Mouse (Mus musculus): ENCODE measurements at regions not wholly inside any gene's neighbourhood (a gene's known extent, or its start where the extent isn't known, plus 50 kb on each side); places are given as distances from the start of the nearest gene placed in this dataset.

DNA sequence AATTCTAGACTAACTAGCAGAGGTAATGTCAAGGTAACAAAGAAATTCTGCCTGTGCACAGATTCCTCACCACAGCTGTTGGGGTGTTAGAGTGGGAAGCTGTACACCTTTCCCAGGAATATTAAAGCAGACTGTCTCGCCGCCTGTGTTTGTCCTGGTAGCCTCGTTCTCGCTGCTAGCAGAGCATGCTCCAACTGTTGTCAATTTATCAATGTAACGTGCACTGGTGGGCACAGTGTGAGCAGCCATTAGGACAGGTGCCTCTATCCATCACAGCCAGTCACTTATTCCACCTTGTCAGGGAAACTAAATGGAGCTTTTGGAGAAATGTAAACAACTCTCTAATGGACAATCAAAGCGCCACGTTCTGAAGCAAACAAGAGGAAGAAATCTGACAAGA, 339.4 kb downstream of the Lmo4 start:
- no peak overlapping the region for H3K4me3 ChIP-seq (ENCODE audit: low read depth, low read length)
- no peak overlapping the region for H3K4me2 ChIP-seq (replicated peaks; ENCODE audit: low read depth, low read length)
- DNase-seq (ENCODE audit: low spot score) (no peak), ATAC-seq (no peak)
- H3K9ac ChIP-seq (replicated peaks; ENCODE audit: low read depth) = no peak overlapping the region
- TF ChIP-seq CTCF (IDR thresholded peaks at IDR 0.05) (no peak), EP300 (IDR thresholded peaks at IDR 0.05) (no peak)
- 53% methylated on average over 7 of the region's 7 CpGs for WGBS
- H3K4me1 ChIP-seq (ENCODE audit: insufficient read depth, low read depth, low read length) = no peaks in the 10 kb centered on the region
- H3K27ac ChIP-seq (ENCODE audit: low read length) = no peak overlapping the region
- no peaks in the 10 kb centered on the region for H3K36me3 ChIP-seq (ENCODE audit: insufficient read depth, low read length)
- H3K27me3 ChIP-seq (replicated peaks; ENCODE audit: insufficient read depth, low read length) = no peaks in the 10 kb centered on the region
- H3K9me3 ChIP-seq (ENCODE audit: low read length) = no peaks in the 10 kb centered on the region

DNA sequence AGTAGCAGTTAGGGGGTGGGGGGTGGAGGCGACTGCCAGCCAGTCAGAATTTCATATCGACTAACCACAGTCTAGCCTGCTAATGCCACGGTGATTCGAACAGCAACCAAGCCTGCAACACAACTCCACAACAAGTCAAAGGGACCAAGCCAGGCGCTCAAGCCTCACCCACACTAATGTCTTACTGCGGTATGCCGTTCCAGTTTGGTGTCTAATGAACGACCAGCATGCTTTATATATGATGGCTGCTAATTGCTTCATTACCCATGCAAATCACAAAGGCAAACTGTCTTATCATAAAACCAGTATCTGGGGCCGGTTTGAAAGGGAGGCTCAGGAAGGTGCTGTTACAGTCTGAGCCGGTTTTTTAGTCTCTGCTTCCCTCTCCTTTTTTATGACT, 340.5 kb downstream of the Lmo4 start:
- no peaks in the 10 kb centered on the region for H3K36me3 ChIP-seq (ENCODE audit: insufficient read depth, low read length)
- no peak overlapping the region for H3K4me3 ChIP-seq (ENCODE audit: low read depth, low read length)
- no peak overlapping the region for H3K9ac ChIP-seq (replicated peaks; ENCODE audit: low read depth)
- no peak overlapping the region for H3K27ac ChIP-seq (ENCODE audit: low read length)
- TF ChIP-seq CTCF (IDR thresholded peaks at IDR 0.05) (no peak), EP300 (IDR thresholded peaks at IDR 0.05) (no peak)
- H3K4me1 ChIP-seq (ENCODE audit: insufficient read depth, low read depth, low read length) = no peaks in the 10 kb centered on the region
- ATAC-seq = no peak
- 65% methylated on average over 10 of the region's 10 CpGs for WGBS
- H3K27me3 ChIP-seq (replicated peaks; ENCODE audit: insufficient read depth, low read length) = no peaks in the 10 kb centered on the region
- H3K4me2 ChIP-seq (replicated peaks; ENCODE audit: low read depth, low read length) = no peak overlapping the region
- no peaks in the 10 kb centered on the region for H3K9me3 ChIP-seq (ENCODE audit: low read length)
- no peak for DNase-seq (ENCODE audit: low spot score)

DNA sequence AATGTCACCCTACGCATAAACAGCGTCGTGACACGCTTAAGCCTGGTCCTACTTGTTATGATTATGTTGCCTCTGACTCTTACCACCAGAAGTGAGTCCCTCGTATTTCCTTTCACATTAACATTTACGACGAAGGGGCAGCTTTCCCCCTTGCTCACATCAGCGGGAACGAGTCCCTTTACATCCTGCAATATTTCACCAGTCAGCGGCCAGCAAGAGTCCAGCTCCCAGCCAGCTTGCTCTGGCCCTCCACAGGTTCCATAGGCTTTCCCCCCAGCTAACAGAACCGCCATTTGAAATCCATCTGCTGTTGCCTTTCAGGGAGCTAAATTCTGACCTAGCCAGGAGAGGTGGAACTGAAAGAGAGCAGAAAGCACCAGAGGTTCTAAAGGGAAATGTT, 342.5 kb downstream of the Lmo4 start:
- no peak overlapping the region for H3K4me3 ChIP-seq (ENCODE audit: low read depth, low read length)
- H3K27me3 ChIP-seq (replicated peaks; ENCODE audit: insufficient read depth, low read length) = no peaks in the 10 kb centered on the region
- ATAC-seq (no peak), DNase-seq (ENCODE audit: low spot score) (no peak)
- no peaks in the 10 kb centered on the region for H3K36me3 ChIP-seq (ENCODE audit: insufficient read depth, low read length)
- no peak overlapping the region for H3K4me2 ChIP-seq (replicated peaks; ENCODE audit: low read depth, low read length)
- no peak overlapping the region for H3K27ac ChIP-seq (ENCODE audit: low read length)
- H3K4me1 ChIP-seq (ENCODE audit: insufficient read depth, low read depth, low read length) = no peaks in the 10 kb centered on the region
- no peak overlapping the region for H3K9ac ChIP-seq (replicated peaks; ENCODE audit: low read depth)
- H3K9me3 ChIP-seq (ENCODE audit: low read length) = no peaks in the 10 kb centered on the region
- TF ChIP-seq CTCF (IDR thresholded peaks at IDR 0.05) (no peak), EP300 (IDR thresholded peaks at IDR 0.05) (no peak)
- WGBS = 43% methylated on average over 11 of the region's 11 CpGs

DNA sequence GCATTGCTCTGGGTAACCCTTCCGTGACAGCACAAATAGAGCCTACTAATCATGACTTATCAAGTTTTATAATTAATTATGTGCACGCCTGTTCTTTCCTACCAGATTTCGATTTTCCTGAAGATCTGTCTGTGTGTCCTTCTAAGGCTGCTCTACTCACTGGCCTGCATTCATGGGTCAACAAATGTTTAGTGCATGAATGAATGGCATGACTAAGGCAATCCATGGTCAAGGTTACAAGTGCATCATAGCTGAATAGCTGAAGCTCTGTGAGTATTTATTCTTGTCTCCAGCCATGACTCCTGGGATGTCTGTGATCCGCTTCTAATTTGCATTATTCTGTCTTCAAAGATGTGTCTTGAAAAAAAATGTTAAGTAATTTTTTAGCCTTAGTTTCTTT, 343.2 kb downstream of the Lmo4 start:
- H3K4me1 ChIP-seq (ENCODE audit: insufficient read depth, low read depth, low read length) = no peaks in the 10 kb centered on the region
- no peak overlapping the region for H3K27ac ChIP-seq (ENCODE audit: low read length)
- no peak for TF ChIP-seq EP300 (IDR thresholded peaks at IDR 0.05)
- no peak for TF ChIP-seq CTCF (IDR thresholded peaks at IDR 0.05)
- 85% methylated on average over 4 of the region's 4 CpGs for WGBS
- H3K4me2 ChIP-seq (replicated peaks; ENCODE audit: low read depth, low read length) = no peak overlapping the region
- H3K27me3 ChIP-seq (replicated peaks; ENCODE audit: insufficient read depth, low read length) = no peaks in the 10 kb centered on the region
- H3K4me3 ChIP-seq (ENCODE audit: low read depth, low read length) = no peak overlapping the region
- ATAC-seq (no peak), DNase-seq (ENCODE audit: low spot score) (no peak)
- no peak overlapping the region for H3K9ac ChIP-seq (replicated peaks; ENCODE audit: low read depth)
- H3K9me3 ChIP-seq (ENCODE audit: low read length) = no peaks in the 10 kb centered on the region
- H3K36me3 ChIP-seq (ENCODE audit: insufficient read depth, low read length) = no peaks in the 10 kb centered on the region

DNA sequence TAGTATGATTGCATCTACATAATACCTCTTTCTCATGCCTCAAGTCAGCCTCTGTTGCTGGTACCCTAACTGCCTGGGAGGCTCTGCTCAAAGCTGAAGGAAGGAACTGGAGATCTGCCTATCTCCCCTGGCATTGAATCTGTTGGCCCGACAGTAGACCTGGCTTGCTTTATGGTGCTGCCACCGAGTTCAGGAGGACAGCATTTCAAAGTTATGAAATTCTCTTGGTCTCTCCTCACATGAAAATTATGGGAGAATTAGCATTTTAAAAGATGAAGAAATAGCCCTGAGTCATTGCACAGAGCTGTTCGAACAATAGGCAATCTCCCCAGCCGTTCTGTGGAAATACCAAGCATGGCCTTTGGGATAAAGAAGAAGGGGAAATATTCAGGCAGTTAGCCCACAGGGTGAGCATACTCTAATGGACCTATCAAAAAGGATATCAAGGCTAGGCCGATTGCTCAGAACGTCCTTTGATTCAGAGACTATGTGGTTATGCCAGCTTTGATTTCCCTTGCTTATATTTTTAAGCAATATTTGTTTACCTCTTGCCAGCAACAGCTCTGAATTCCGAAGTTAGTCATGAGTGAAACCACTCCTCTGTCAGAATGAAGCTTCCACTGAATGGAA, 369.3 kb downstream of the Lmo4 start:
- no peaks in the 10 kb centered on the region for H3K27me3 ChIP-seq (replicated peaks; ENCODE audit: insufficient read depth, low read length)
- DNase-seq (ENCODE audit: low spot score) (no peak), ATAC-seq (no peak)
- no peak overlapping the region for H3K4me2 ChIP-seq (replicated peaks; ENCODE audit: low read depth, low read length)
- H3K4me1 ChIP-seq (ENCODE audit: insufficient read depth, low read depth, low read length) = no peaks in the 10 kb centered on the region
- no peak for TF ChIP-seq EP300 (IDR thresholded peaks at IDR 0.05)
- no peak for TF ChIP-seq CTCF (IDR thresholded peaks at IDR 0.05)
- 76% methylated on average over 7 of the region's 7 CpGs for WGBS
- no peak overlapping the region for H3K27ac ChIP-seq (ENCODE audit: low read length)
- no peaks in the 10 kb centered on the region for H3K36me3 ChIP-seq (ENCODE audit: insufficient read depth, low read length)
- no peaks in the 10 kb centered on the region for H3K9me3 ChIP-seq (ENCODE audit: low read length)
- no peak overlapping the region for H3K4me3 ChIP-seq (ENCODE audit: low read depth, low read length)
- no peak overlapping the region for H3K9ac ChIP-seq (replicated peaks; ENCODE audit: low read depth)

DNA sequence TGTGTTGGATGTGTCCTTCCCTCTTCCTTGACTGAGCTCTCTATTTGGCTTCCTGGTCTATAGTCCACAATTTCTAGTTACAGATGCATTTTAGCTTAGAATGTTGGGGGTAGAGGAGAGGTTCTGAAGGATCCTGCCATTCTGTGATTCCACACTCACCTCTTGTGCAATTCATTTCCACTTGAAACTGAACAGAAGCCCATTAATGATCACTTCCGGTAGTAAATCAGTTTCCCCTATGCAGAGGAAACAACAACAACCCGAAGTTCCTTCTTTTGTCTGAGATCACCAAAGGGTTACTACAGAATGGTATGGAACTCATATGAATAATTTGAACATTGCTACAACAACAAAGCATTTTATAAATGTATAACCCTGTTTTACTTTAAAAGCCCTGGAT, 370.3 kb downstream of the Lmo4 start:
- Histone ChIP-seq H3K4me1 (ENCODE audit: insufficient read depth, low read depth, low read length) (no peaks in the 10 kb centered on the region), H3K36me3 (ENCODE audit: insufficient read depth, low read length) (no peaks in the 10 kb centered on the region), H3K4me2 (replicated peaks; ENCODE audit: low read depth, low read length) (no peak overlapping the region), H3K27me3 (replicated peaks; ENCODE audit: insufficient read depth, low read length) (no peaks in the 10 kb centered on the region), H3K9ac (replicated peaks; ENCODE audit: low read depth) (no peak overlapping the region), H3K4me3 (ENCODE audit: low read depth, low read length) (no peak overlapping the region), H3K27ac (ENCODE audit: low read length) (no peak overlapping the region), H3K9me3 (ENCODE audit: low read length) (no peaks in the 10 kb centered on the region)
- 68% methylated on average over 2 of the region's 2 CpGs for WGBS
- no peak for TF ChIP-seq EP300 (IDR thresholded peaks at IDR 0.05)
- TF ChIP-seq CTCF (IDR thresholded peaks at IDR 0.05) = no peak
- DNase-seq (ENCODE audit: low spot score) (no peak), ATAC-seq (no peak)

DNA sequence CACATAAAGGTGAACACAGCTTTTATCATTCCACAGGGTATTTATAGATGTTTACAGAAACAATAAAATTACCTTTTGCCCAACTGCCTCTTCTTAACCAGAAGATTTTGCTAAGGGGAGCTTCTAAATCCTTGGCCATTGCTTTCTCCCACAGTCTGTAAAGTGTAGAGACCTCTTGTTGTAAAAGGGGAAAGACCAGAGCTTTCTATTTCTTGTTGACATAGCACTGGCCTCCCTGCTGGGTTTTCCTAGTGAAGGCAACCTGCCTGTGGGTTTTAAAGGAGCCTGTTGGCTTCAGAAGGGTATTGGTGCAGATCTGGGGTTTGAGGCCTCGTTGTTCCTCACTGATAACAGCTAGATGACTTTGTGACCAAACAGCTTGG, 381.6 kb downstream of the Lmo4 start:
- 31% methylated on average over 1 of the region's 1 CpGs for WGBS
- Histone ChIP-seq H3K27ac (ENCODE audit: low read length) (no peak overlapping the region), H3K9ac (replicated peaks; ENCODE audit: low read depth) (no peak overlapping the region), H3K4me3 (ENCODE audit: low read depth, low read length) (no peak overlapping the region), H3K36me3 (ENCODE audit: insufficient read depth, low read length) (no peaks in the 10 kb centered on the region), H3K27me3 (replicated peaks; ENCODE audit: insufficient read depth, low read length) (no peaks in the 10 kb centered on the region), H3K4me1 (ENCODE audit: insufficient read depth, low read depth, low read length) (no peaks in the 10 kb centered on the region), H3K4me2 (replicated peaks; ENCODE audit: low read depth, low read length) (no peak overlapping the region), H3K9me3 (ENCODE audit: low read length) (no peaks in the 10 kb centered on the region)
- no peak for DNase-seq (ENCODE audit: low spot score)
- no peak for ATAC-seq
- TF ChIP-seq EP300 (IDR thresholded peaks at IDR 0.05) = no peak
- no peak for TF ChIP-seq CTCF (IDR thresholded peaks at IDR 0.05)

All from lung, postnatal 0 days (tissue).